ENCODE assay signal across 11 mouse cellular contexts in the genomic region with DNA sequence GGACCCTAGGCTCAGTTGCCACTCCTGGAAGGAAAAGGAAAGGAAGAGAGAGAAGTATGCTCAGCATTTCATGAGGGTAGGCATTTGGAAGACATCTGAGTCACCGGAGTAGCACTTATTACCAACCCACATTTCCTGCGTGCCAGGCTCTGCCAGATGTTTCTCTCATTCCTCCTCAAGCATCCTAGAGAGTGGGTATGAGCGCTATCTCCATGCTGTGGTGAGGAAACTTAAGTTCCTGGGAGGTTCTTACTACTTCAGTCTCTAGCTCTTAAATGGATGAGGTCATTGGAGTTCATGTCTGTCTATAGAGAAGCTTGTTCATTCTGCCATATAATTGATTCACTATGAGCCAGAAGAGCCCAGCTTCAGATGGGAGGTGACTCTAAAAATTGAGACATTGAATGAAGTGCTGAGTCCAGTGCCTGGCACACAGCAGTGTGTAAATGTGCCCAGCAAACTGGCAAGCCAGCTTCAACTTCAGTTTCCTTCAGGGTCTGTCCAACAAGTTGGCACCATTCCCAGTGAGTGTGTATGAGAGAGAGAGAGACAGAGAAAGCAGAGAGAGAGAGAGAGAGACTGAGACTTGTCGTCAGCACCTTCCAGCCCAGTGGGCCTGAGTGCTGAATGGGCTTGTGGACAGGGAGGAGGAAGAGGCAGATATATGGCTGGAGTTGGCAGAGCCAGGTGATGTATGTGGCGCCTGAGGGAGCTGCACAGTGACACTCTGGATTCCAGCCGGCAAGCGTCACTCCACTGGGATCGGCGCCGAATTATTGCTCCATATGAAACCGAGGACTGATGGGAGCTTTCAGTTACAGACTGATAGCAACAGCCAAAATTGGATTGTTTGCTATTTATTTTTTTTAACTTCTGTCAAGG. TPM values are rescaled to one million over a fixed set of nuclear protein-coding genes. Genes with fewer than 3 reads are reported as not detected.
DNase-seq lines count a peak whose midpoint lies in the region; ATAC-seq lines count a peak whose summit lies in the region.
"Had no signal": no experiment of that assay in that cellular context is flagged by ENCODE, and none has a peak within 500 bp of the region (broad histone marks: within the 10 kb centered on the region; RNA-seq: fewer than 3 reads in every experiment).

No protein-coding gene starts in this region.

- no peaks in the 10 kb centered on the region for H3K36me3 ChIP-seq in hindbrain, embryonic 16.5 days (ENCODE audit: control insufficient read depth, insufficient read depth, low read length)
- peaks cover 19% of the 10 kb centered on the region for H3K36me3 ChIP-seq in hindbrain, embryonic 13.5 days

- peak; percentile 55 for DNase-seq in adrenal gland, adult 2 months
- DNase-seq in adrenal gland, adult 8-10 months = no peak
- peak; percentile 34 for DNase-seq in 416B (ENCODE audit: low read depth)
- peak; percentile 15 to 33 for DNase-seq in cerebellum, postnatal 25 days
- no peak for DNase-seq in urinary bladder, postnatal 10 days (ENCODE audit: low spot score)
- no peak for DNase-seq in urinary bladder, adult 18-20 months (ENCODE audit: low spot score in 2 of 2)
- DNase-seq: thymus, adult 2 months had no signal

- ATAC-seq in hindbrain, embryonic 16.5 days = peak; percentile 73
- no peak for ATAC-seq in hindbrain, embryonic 13.5 days (ENCODE audit: low FRiP score)

- H3K27me3 ChIP-seq in hindbrain, embryonic 16.5 days (replicated peaks; ENCODE audit: control insufficient read depth, insufficient read depth, low read length) = no peaks in the 10 kb centered on the region
- no peaks in the 10 kb centered on the region for H3K27me3 ChIP-seq in hindbrain, embryonic 13.5 days
- H3K27me3 ChIP-seq: limb, embryonic 12.5 days had no signal

- H3K9ac ChIP-seq in hindbrain, embryonic 16.5 days (ENCODE audit: low read depth, low read length) = no peak overlapping the region
- H3K9ac ChIP-seq in hindbrain, embryonic 13.5 days = no peak overlapping the region
- H3K9ac ChIP-seq: limb, embryonic 12.5 days had no signal

- no peaks in the 10 kb centered on the region for H3K4me1 ChIP-seq in hindbrain, embryonic 16.5 days (ENCODE audit: control insufficient read depth, insufficient read depth, low read depth, low read length)
- peaks cover 3% of the 10 kb centered on the region for H3K4me1 ChIP-seq in hindbrain, embryonic 13.5 days (replicated peaks)
- H3K4me1 ChIP-seq: limb, embryonic 12.5 days had no signal

- 83% methylated on average over 11 of the region's 11 CpGs for WGBS in hindbrain, embryonic 16.5 days
- WGBS in hindbrain, embryonic 13.5 days = 89% methylated on average over 11 of the region's 11 CpGs

- H3K9me3 ChIP-seq in hindbrain, embryonic 16.5 days (ENCODE audit: control insufficient read depth, low read length) = no peaks in the 10 kb centered on the region
- no peaks in the 10 kb centered on the region for H3K9me3 ChIP-seq in hindbrain, embryonic 13.5 days
- H3K9me3 ChIP-seq: limb, embryonic 12.5 days had no signal

- H3K27ac ChIP-seq in hindbrain, embryonic 16.5 days (ENCODE audit: low read depth, low read length) = no peak overlapping the region
- H3K27ac ChIP-seq in hindbrain, embryonic 13.5 days = no peak overlapping the region
- H3K27ac ChIP-seq: limb, embryonic 12.5 days had no signal

- no peak overlapping the region for H3K4me3 ChIP-seq in hindbrain, embryonic 16.5 days (ENCODE audit: low read length)
- H3K4me3 ChIP-seq in hindbrain, embryonic 13.5 days = no peak overlapping the region
- H3K4me3 ChIP-seq: limb, embryonic 12.5 days had no signal

- H3K4me2 ChIP-seq in hindbrain, embryonic 16.5 days (ENCODE audit: low read length) = no peak overlapping the region
- H3K4me2 ChIP-seq in hindbrain, embryonic 13.5 days = no peak overlapping the region
- H3K4me2 ChIP-seq: limb, embryonic 12.5 days had no signal

RNA-seq across cellular contexts. Expression of gene Phox2a, which starts 56.0 kb away (rescaled TPM):
- total RNA-seq in adrenal gland, adult 2 months (2021) = 10 to 100 TPM; 15.6 to 45.9 TPM
- polyA plus RNA-seq in adrenal gland, adult 2 months (2012; rRNA removed) = 40.1 and 48.0 TPM in 2 replicates
- total RNA-seq in adrenal gland, adult 8-10 months (2022) = 10 to 100 TPM; 26.7 to 57.2 (median 44.6) TPM
- 1.1 and 1.8 TPM in 2 replicates for polyA plus RNA-seq in hindbrain, embryonic 16.5 days (2015; fragmentation: Nextera tagmentation; extraction: Ambion mirVana)
- polyA plus RNA-seq in hindbrain, embryonic 13.5 days (2015; fragmentation: Nextera tagmentation; extraction: Ambion mirVana) = 1.9 and 2.4 TPM in 2 replicates
- total RNA-seq: hematopoietic stem cell, adult 5-6 weeks had no signal
- polyA plus RNA-seq: thymus, adult 2 months had no signal

Comparison
In these comparisons a context has a peak if more than half of its experiments do, and no peak if none do; other contexts are left out.
1. DNase-seq: peak in adrenal gland, adult 2 months (single experiment), 416B (single experiment) and cerebellum, postnatal 25 days (2 of 2); none in adrenal gland, adult 8-10 months (single experiment), urinary bladder, postnatal 10 days (single experiment) and urinary bladder, adult 18-20 months (0 of 2).
2. RNA of gene Phox2a, which starts 56.0 kb away (polyA plus RNA-seq): 40.1 to 48.0 TPM in adrenal gland, adult 2 months; 1.9 to 2.4 TPM in hindbrain, embryonic 13.5 days and 1.1 to 1.8 TPM in hindbrain, embryonic 16.5 days; every median in the first group is over 10 times any median in the second.